Mouse (Mus musculus) ovary, postnatal 36 days (tissue): ENCODE data around the gene Fam189a2.

Source experiments
- DNase-seq: peaks from one replicate; pipeline ENCODE4 v3.0.0; 2022; ENCODE audit warnings: low spot score, mixed read lengths

The Fam189a2 gene

DNA sequence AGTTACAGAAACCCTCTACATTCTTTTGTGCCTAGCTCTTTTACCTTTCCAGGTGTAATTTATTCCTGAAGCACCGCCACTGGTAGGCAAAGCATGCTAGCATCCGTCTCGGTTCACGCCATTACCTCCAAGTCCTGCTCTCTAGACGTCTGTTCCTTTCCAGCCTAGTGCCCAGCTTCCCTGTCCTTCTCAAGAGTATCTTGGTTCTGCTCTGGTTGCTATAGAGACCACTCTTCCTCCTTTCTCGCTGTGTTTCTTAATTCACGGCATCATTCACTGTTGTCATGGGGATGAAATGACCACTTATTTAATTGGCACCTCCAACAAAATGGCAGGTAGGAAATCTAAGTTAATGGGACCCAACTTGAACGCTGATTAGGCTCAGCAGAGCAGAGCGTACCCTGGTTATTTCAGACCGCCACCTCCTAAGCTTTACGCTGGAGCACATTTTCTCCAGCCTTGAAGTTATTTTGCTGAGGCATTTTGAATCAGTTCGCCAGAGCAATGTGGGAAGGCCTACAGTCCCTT is 89.3 kb downstream of the Fam189a2 start:
- no peak for DNase-seq

DNA sequence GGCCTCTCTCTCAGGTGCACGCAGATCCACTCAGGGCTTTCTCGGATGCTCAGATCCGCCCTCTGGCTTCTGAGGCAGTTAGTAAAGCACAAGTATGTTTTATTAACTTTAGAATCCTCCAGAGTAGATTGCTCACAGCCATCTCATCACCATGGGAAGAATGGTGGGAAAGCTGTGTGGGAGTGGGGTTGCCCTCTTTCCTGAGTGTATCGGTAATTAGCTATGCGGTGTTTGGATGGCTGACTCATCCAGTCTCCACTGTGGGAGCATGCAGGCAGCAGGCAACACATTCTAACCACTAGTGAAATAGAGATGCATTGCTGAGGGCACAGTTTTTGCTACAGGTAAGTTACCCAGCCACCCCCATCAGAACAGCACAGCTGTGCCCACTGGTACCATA is 100.0 kb downstream of the Fam189a2 start:
- DNase-seq: no peak

DNA sequence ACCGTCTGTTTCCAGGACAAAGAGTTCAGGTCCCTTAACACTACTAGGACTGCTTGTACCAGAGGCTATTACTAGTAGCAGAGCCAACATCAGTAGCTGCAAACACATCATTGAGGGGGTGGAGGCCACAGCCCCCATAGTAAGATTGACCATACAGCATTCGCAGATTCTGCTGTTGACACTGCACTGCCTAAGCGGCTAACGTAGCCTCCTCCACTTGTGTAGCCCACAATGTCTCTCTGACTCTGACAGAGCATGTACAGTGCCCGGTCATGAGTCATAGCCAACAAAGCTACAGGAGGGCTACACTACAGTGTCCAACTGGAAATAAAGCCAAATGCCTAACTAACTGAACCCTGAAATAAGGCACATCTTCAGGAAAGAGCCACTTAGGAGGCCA is 105.3 kb downstream of the Fam189a2 start:
- DNase-seq: no peak

DNA sequence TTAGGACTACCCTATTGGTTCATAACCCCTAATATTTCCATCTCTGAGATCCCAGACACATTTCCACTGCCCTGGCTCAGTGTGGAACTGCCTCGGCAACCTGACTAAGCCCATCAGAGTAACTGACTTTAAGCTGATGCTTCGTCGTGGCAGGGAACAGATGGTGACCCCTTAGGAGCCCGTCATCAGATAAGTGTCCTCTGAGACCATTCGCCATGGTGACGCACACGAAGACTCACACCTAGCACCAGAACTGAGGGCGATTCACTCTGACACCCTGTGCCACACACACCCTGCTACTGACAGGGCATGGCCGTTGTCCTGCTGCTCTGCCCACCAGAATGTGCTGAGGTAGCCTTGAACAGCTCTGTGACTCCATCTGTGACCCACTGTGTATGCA is 106.0 kb downstream of the Fam189a2 start:
- no peak for DNase-seq

DNA sequence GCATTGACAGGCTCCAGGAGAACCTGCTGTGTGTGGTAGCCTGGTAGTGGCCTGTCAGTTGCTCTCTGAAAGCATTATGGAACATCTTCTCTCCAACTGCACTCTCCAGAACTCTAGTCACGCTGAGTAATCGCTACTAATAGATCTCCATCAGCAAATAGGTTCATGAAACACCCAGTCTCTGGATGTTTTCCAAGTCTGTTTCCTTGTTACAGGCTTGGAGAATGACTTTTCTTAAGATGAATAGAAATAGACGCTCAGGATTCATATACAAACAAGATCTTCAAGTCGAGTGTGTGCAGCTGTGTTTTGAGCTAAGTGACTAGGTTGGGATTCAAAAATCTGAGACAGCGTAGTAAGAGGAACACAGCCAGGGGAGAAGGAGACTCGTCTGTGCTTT is 106.8 kb downstream of the Fam189a2 start:
- DNase-seq: no peak
